Mouse (Mus musculus) intestine, embryonic 16.5 days (tissue): Measurements from ENCODE around the gene Rgs6. TPM values are rescaled to one million over a fixed set of nuclear protein-coding genes. Genes with fewer than 3 reads are reported as not detected.

ENCODE experiments used
- ATAC-seq: fragments of 200-750 bp; cut with Nextera tagmentation; 2 replicates; pipeline ENCODE4 v1.8.0; 2017; ENCODE audit warnings: moderate TSS enrichment, moderate library complexity
- H3K27ac ChIP-seq: fragments of 300-500 bp; sonication (generic); 2 replicates; pipeline ENCODE4 v1.5.1; 2014; ENCODE audit warnings: mild to moderate bottlenecking, low read length
- H3K27me3 ChIP-seq: fragments of 300-500 bp; sonication (generic); replicated peaks from 2 replicates; pipeline ENCODE4 v1.6.1; 2014; ENCODE audit warnings: low read length, control low read depth, mixed read lengths; ENCODE audit not compliant: control insufficient read depth, insufficient read depth
- H3K36me3 ChIP-seq: fragments of 300-500 bp; sonication (generic); 2 replicates; pipeline ENCODE4 v1.6.1; 2014; ENCODE audit warnings: low read length, control low read depth; ENCODE audit not compliant: control insufficient read depth, insufficient read depth
- H3K4me1 ChIP-seq: fragments of 300-500 bp; sonication (generic); 2 replicates; pipeline ENCODE4 v1.6.1; 2014; ENCODE audit warnings: low read length, control low read depth, mixed read lengths; ENCODE audit not compliant: control insufficient read depth, insufficient read depth
- H3K4me2 ChIP-seq: fragments of 300-500 bp; sonication (generic); 2 replicates; pipeline ENCODE4 v1.6.1; 2014; ENCODE audit warnings: low read depth, low read length, control low read depth
- H3K4me3 ChIP-seq: fragments of 300-500 bp; sonication (generic); 2 replicates; pipeline ENCODE4 v1.5.1; 2014; ENCODE audit warnings: mild to moderate bottlenecking, low read length
- H3K9ac ChIP-seq: fragments of 300-500 bp; sonication (generic); 2 replicates; pipeline ENCODE4 v1.6.1; 2014; ENCODE audit warnings: low read depth, low read length
- H3K9me3 ChIP-seq: fragments of 300-500 bp; sonication (generic); 2 replicates; pipeline ENCODE4 v1.6.1; 2016; ENCODE audit warnings: low read length, control low read depth; ENCODE audit not compliant: control insufficient read depth
- WGBS: fragments of 180-500 bp; shearing (Covaris S2); extraction: QIAGEN DNeasy Blood & Tissue Kit; methylation state at CpG from one replicate; pipeline ENCODE4 v1.1.7; 2014; 5-methylcytosine and 5-hydroxymethylcytosine counted together
- polyA plus RNA-seq: library from polyadenylated mRNA; unstranded; fragments of >200 nt; fragmentation: Nextera tagmentation; extraction: Ambion mirVana; gene quantifications from 2 replicates; pipeline ENCODE4 v1.2.1, GENCODE M21; 2015

The Rgs6 gene
- polyA plus RNA-seq, 1 experiment from 2014 or later = 0.82 TPM

- 72% methylated on average over 7 of the region's 7 CpGs for WGBS
- no peaks in the 10 kb centered on the region for H3K9me3 ChIP-seq
- H3K4me1 ChIP-seq = no peaks in the 10 kb centered on the region
- no peak overlapping the region for H3K9ac ChIP-seq
- ATAC-seq = no peak
- no peak overlapping the region for H3K4me2 ChIP-seq
- no peak overlapping the region for H3K4me3 ChIP-seq
- H3K36me3 ChIP-seq = no peaks in the 10 kb centered on the region
- no peaks in the 10 kb centered on the region for H3K27me3 ChIP-seq
- no peak overlapping the region for H3K27ac ChIP-seq
Measured at GRCm38 (mm10) chr12:83038779-83039178, 450.7 kb downstream of the Rgs6 start.

- Histone ChIP-seq H3K9ac (no peak overlapping the region), H3K36me3 (no peaks in the 10 kb centered on the region), H3K4me1 (no peaks in the 10 kb centered on the region), H3K27me3 (no peaks in the 10 kb centered on the region), H3K4me2 (no peak overlapping the region), H3K9me3 (no peaks in the 10 kb centered on the region), H3K4me3 (no peak overlapping the region), H3K27ac (no peak overlapping the region)
- no peak for ATAC-seq
- 55% methylated on average over 3 of the region's 3 CpGs for WGBS
Measured at GRCm38 (mm10) chr12:83039859-83040258, 451.8 kb downstream of the Rgs6 start.

DNA sequence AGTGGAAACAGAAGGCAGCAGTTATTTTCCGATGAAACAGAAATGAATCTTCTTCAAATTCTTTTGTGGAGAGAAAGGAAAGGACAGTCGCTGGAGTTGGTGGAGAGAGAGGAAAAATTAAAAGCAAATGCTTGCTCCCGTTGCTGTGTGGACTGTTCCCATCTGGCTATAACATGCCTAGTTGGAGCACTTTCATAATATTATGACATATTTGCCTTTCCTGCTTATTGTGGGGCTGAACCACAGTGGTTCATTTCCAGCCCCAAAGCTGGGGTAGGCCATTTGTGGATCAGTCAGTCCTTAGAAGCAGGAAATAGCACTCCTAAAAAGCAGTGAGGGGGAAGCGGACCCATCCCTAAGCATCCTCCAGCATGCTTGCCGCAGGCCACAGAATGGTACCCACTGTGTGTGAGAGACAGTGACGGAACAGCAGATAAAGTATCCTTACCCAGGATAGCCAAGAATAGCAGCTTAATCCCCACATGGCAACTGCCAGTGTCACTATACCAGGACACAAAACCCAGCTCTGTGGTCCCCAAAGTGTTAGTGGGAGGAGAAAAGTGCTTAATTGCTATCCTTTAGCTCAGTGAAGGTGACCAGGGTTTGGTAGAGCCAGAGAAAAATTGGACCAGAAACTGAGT, 456.0 kb downstream of the Rgs6 start:
- Histone ChIP-seq H3K9me3 (no peaks in the 10 kb centered on the region), H3K4me3 (no peak overlapping the region), H3K4me1 (0 out of 2 replicates have a peak, but pooled peaks cover 2% of the 10 kb centered on the region), H3K36me3 (no peaks in the 10 kb centered on the region), H3K4me2 (no peak overlapping the region), H3K27me3 (no peaks in the 10 kb centered on the region), H3K27ac (no peak overlapping the region), H3K9ac (no peak overlapping the region)
- 60% methylated on average over 6 of the region's 6 CpGs for WGBS
- no peak for ATAC-seq

DNA sequence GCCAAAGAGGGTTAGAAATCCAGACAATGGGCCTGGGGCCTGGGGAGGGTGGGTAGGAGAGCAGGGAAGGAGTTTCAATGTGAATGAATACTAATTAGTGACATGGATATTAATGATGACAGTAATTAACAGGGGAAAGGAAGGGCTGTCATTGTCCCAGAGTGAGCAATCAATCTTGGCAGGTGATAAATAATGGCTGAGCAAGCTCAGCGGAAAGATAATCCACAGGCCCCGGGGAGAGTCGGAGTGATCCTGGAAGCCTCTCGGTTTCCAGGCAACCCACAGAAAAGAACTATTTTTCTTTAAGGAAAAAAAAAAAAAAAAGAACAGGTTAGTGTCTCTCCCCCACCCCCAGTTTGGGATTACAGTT, 456.5 kb downstream of the Rgs6 start:
- H3K36me3 ChIP-seq = no peaks in the 10 kb centered on the region
- no peak overlapping the region for H3K27ac ChIP-seq
- no peaks in the 10 kb centered on the region for H3K9me3 ChIP-seq
- no peak overlapping the region for H3K4me3 ChIP-seq
- no peak overlapping the region for H3K4me2 ChIP-seq
- ATAC-seq = no peak
- 16% methylated on average over 4 of the region's 4 CpGs for WGBS
- no peak overlapping the region for H3K9ac ChIP-seq
- H3K27me3 ChIP-seq = no peaks in the 10 kb centered on the region
- H3K4me1 ChIP-seq = 0 out of 2 replicates have a peak, but pooled peaks cover 2% of the 10 kb centered on the region

- H3K27ac ChIP-seq = no peak overlapping the region
- WGBS = 54% methylated on average over 12 of the region's 12 CpGs
Measured at GRCm38 (mm10) chr12:83045001-83045531, 457.0 kb downstream of the Rgs6 start.

GRCm38 (mm10) chr12:83046734-83047133, 458.6 kb downstream of the Rgs6 start:
- Histone ChIP-seq H3K4me1 (0 out of 2 replicates have a peak, but pooled peaks cover 2% of the 10 kb centered on the region), H3K9me3 (no peaks in the 10 kb centered on the region), H3K4me3 (no peak overlapping the region), H3K27ac (no peak overlapping the region), H3K36me3 (no peaks in the 10 kb centered on the region), H3K9ac (no peak overlapping the region), H3K27me3 (no peaks in the 10 kb centered on the region), H3K4me2 (no peak overlapping the region)
- WGBS = 96% methylated on average over 9 of the region's 9 CpGs
- ATAC-seq = no peak

More at GRCm38 (mm10) chr12:83045001-83045531, 457.0 kb downstream of the Rgs6 start:
- Histone ChIP-seq H3K4me2 (no peak overlapping the region), H3K4me3 (no peak overlapping the region), H3K4me1 (0 out of 2 replicates have a peak, but pooled peaks cover 2% of the 10 kb centered on the region), H3K36me3 (no peaks in the 10 kb centered on the region), H3K27me3 (no peaks in the 10 kb centered on the region), H3K9ac (no peak overlapping the region), H3K9me3 (no peaks in the 10 kb centered on the region)
- ATAC-seq = no peak

DNA sequence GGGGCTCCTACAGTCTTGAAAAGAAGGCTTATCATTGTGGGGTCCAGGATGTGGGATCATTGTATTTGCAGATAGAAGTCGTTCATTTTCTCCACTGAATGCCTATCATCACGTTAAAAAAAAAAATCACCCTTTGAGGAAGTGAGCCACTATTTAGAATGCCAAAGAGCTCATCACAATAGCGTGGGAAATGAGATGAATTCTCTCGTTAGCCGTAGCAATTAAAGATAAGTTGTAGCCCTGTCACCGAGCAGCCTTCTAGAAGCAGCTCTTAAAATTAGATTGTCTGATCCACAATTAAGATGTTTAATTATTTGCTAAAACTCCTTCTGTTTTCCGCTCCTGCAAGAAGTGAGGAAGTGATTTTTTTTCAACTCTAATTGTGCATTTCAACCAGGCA, 459.6 kb downstream of the Rgs6 start:
- no peaks in the 10 kb centered on the region for H3K36me3 ChIP-seq
- no peaks in the 10 kb centered on the region for H3K27me3 ChIP-seq
- no peak overlapping the region for H3K9ac ChIP-seq
- ATAC-seq = no peak
- H3K27ac ChIP-seq = no peak overlapping the region
- no peak overlapping the region for H3K4me3 ChIP-seq
- no peaks in the 10 kb centered on the region for H3K9me3 ChIP-seq
- 65% methylated on average over 7 of the region's 7 CpGs for WGBS
- no peak overlapping the region for H3K4me2 ChIP-seq
- H3K4me1 ChIP-seq = 0 out of 2 replicates have a peak, but pooled peaks cover 2% of the 10 kb centered on the region

GRCm38 (mm10) chr12:83050514-83050913, 462.4 kb downstream of the Rgs6 start:
- no peaks in the 10 kb centered on the region for H3K9me3 ChIP-seq
- no peak overlapping the region for H3K4me2 ChIP-seq
- H3K36me3 ChIP-seq = no peaks in the 10 kb centered on the region
- no peak for ATAC-seq
- H3K27me3 ChIP-seq = no peaks in the 10 kb centered on the region
- WGBS = 57% methylated on average over 8 of the region's 8 CpGs
- no peak overlapping the region for H3K27ac ChIP-seq
- no peak overlapping the region for H3K9ac ChIP-seq
- no peaks in the 10 kb centered on the region for H3K4me1 ChIP-seq
- H3K4me3 ChIP-seq = no peak overlapping the region

GRCm38 (mm10) chr12:83052391-83052790, 464.3 kb downstream of the Rgs6 start:
- ATAC-seq = no peak
- Histone ChIP-seq H3K27ac (no peak overlapping the region), H3K4me2 (no peak overlapping the region), H3K36me3 (no peaks in the 10 kb centered on the region), H3K9ac (no peak overlapping the region), H3K9me3 (no peaks in the 10 kb centered on the region), H3K27me3 (no peaks in the 10 kb centered on the region), H3K4me3 (no peak overlapping the region), H3K4me1 (no peaks in the 10 kb centered on the region)
- WGBS = 53% methylated on average over 4 of the region's 4 CpGs

DNA sequence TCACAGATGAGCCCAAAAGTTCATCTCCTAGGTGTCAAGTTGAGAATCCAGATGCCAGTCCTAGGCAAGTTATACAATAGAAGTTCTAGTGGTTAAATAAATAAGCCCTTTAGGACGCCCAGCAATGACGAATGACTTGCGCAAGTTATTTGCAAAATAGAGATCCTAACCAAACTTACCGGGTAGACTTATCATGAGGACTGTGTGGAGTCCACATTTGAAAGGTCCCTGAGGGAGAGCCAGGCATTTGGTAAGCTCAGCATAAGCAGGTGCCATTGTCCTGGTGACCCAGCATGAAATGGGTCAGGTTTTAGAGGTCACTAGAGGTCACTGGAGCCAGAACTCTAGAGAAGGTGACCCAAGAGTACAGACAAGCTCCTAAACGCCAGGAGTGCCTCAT, 467.6 kb downstream of the Rgs6 start:
- no peaks in the 10 kb centered on the region for H3K36me3 ChIP-seq
- H3K9ac ChIP-seq = no peak overlapping the region
- 74% methylated on average over 5 of the region's 5 CpGs for WGBS
- H3K4me1 ChIP-seq = no peaks in the 10 kb centered on the region
- no peak overlapping the region for H3K27ac ChIP-seq
- no peak overlapping the region for H3K4me3 ChIP-seq
- H3K4me2 ChIP-seq = no peak overlapping the region
- ATAC-seq = no peak
- no peaks in the 10 kb centered on the region for H3K9me3 ChIP-seq
- H3K27me3 ChIP-seq = no peaks in the 10 kb centered on the region
